Mouse (Mus musculus) thymus, postnatal 4 days (tissue): ENCODE results near the gene Grtp1.
A peak's percentile ranks its signal among the peaks of the same experiment; 100 is the strongest.

Source experiments
- DNase-seq: peaks from one replicate; pipeline ENCODE4 v3.0.0; 2021

Grtp1 gene

GRCm38 (mm10) chr8:13200301-13201012, at the start of gene Grtp1:
Gene Grtp1 (minus strand): TSS chr8:13200620.
- DNase-seq: peak; percentile 75

DNA sequence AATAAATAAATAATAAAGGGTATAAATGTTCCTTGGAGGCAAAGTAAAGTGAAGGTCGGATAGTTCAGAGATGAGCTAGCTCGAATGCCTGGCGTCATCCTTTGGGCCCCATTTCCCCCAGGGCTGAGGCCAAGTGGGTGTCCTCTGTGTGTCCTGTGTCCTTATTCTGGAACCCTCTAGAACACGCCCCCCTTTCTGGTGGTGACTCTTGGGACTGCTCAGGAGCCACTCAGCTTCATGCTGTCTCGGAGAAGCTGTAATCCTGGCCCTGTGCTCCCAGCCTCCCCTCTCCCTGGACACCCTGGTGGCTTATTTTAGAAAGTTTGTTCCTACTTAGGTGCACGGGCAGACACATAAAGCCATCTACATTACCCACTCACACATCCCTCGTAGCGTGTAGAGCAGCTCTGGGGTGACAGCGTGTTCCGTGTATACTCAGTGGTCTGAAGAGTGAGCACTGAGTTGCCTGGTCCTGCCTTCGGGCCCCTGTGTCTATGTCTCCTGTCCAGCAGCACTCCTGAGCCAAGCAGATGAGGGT, 44.0 kb upstream of the Grtp1 start:
- no peak for DNase-seq

- DNase-seq: no peak
These were observed 42.8 kb upstream of the Grtp1 start for GRCm38 (mm10) chr8:13242985-13243870.

DNA sequence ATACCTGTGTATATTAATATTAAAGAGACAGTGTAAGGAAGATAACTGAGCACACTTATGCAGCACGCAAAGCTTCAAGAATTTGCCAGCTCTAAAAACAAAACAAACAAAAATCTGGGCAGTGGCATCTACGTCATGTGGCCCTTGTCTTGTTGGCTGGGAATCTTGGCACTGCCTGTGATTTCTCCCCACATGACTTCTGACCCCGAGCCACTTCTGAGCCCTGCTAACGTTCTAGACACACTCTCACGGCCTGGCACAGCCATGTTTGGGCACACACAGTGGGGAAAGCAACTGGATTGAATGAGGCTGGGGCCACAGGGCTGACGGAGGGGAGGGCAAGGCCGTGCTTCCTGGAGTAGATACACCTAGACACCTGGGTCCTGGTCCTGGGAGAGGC, 40.3 kb upstream of the Grtp1 start:
- no peak for DNase-seq

GRCm38 (mm10) chr8:13240055-13240454, 39.6 kb upstream of the Grtp1 start:
- no peak for DNase-seq

DNA sequence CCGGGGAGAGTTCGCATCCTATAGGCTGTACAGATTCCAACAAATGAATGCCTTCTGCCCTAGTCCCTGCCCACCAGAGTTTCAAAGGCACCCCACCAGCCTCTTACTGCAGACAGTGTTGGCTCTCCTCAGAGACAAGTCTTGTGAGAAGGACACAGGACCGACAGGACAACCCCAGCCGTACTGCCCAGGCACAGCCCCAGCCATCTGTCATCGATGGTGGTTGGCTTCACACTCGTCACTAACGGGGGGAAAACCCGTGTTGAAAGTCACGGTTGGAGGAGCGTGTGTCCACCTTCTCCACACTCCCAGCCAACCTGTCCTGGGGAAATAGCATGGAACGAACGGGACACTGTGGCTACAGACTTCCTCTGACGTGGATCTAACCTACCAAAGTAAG, 34.4 kb upstream of the Grtp1 start:
- no peak for DNase-seq

- DNase-seq: no peak
These were observed 30.1 kb upstream of the Grtp1 start for GRCm38 (mm10) chr8:13230471-13230870.

DNA sequence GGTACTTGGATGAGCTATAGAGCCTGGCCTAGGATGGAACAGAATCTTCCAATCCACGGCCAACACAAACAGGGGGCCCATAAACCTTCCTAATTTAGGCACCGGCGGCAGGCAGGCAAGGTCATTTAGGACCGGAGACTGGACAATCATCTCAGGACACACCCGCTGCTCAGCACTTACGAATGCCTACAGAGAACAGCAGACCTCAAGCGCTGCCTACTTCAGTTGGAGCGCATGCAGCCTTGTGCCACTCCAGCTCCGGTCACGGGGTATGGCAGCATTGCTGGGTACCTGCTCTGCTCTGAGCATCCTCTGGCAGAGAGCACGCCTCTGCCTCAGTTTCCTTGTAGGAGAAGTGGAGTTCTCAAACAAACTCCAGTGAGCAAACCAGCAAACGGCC, 29.4 kb upstream of the Grtp1 start:
- no peak for DNase-seq

DNA sequence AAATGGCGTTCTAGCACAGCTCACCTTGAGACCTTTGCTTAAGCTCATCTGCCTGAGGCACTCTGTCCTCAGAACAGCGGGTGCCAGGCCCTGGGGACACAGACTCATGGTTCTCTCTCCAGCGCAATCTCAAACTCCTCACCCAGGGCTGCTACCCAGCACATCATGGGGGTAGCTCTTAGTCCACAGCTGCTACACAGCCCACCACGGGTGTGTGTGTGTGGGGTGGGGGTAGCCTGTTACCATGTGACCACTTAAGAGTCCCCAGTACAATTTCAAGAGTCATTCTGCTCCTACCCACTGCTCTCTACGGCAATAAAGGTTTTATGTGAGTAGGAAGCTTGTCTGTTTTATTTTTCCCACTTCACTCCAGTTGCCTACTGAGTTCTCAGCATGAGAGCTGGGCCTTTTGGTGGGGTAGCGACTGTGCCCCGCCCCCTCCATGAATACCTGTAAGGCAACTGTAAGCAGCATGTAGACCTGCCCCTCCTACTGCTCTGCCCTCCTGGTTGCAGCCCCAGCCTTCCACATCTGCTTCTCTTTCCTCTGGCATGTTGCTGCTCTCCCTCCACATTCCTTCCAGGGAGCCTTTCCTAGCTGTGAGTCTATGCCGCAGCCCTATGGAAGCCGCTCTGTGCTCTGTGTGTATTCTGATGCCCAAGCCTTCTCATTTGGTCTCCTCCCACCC, 28.6 kb upstream of the Grtp1 start:
- no peak for DNase-seq

DNA sequence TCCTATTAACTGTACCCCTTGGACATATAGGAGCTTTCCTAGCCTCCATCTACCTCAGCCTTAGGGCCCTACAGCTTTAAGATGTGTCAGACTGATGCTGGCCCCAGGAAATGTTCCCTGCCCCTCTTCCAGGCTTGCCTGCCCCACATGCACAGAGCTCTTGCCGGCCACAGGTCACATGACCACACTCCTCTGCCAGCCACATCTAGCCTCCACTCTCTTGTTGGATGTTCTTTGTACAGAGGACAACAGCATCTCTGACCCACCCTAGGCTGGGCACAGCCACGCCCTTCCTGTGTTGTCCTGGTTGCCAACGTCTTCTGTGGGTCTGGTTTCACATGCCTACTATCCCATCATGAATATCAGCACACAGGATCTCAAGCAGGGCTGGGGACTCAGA, 26.8 kb upstream of the Grtp1 start:
- no peak for DNase-seq

DNA sequence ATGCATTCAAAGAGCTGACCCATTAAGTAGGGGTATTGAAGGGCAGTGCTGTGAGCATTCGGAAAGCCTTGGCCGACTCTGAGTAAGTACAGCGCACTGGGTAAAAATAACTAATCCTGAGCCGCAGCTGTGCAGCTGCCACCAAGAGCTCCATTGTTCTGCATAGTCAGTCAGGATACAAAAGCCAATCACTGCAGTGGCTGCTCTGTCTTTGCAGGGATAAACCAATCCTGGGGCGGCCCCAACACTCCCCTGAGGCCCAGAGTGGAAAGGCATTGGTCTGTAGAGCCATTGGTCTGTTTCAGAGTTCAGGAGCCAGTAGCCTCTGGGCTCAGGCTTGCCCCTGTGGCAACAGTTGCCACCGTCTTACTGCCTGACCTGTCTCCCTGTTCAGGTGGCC, 25.9 kb upstream of the Grtp1 start:
- no peak for DNase-seq

GRCm38 (mm10) chr8:13224426-13224825, 24.0 kb upstream of the Grtp1 start:
- DNase-seq: no peak

- no peak for DNase-seq
These were observed 18.0 kb upstream of the Grtp1 start for GRCm38 (mm10) chr8:13218441-13218840.

- no peak for DNase-seq
These were observed 17.6 kb upstream of the Grtp1 start for GRCm38 (mm10) chr8:13217986-13218385.

GRCm38 (mm10) chr8:13217093-13217492, 16.7 kb upstream of the Grtp1 start:
- DNase-seq: no peak

- no peak for DNase-seq
These were observed 16.0 kb upstream of the Grtp1 start for GRCm38 (mm10) chr8:13216386-13216785.

GRCm38 (mm10) chr8:13213479-13214268, 13.3 kb upstream of the Grtp1 start:
- DNase-seq: peak; percentile 96

DNA sequence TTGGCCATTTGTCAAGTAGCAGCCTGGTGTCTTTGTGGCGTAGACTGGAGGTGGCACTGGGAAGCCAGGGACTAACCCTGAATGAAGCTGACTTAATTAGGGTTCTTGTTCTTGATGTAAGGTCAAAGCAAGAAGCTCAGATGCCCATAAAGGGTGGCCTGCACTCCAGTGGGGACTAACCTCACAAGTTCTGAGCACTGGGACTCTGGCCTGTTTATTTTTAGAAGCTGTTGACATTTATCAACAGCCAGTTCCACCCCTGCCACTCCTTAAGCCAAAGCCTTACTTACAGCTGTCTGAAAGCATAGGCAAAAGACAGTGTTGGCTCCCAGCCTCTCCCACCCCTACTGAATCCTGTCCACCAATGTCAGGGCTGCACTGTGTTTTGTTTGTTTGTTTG, 9.3 kb upstream of the Grtp1 start:
- no peak for DNase-seq

DNA sequence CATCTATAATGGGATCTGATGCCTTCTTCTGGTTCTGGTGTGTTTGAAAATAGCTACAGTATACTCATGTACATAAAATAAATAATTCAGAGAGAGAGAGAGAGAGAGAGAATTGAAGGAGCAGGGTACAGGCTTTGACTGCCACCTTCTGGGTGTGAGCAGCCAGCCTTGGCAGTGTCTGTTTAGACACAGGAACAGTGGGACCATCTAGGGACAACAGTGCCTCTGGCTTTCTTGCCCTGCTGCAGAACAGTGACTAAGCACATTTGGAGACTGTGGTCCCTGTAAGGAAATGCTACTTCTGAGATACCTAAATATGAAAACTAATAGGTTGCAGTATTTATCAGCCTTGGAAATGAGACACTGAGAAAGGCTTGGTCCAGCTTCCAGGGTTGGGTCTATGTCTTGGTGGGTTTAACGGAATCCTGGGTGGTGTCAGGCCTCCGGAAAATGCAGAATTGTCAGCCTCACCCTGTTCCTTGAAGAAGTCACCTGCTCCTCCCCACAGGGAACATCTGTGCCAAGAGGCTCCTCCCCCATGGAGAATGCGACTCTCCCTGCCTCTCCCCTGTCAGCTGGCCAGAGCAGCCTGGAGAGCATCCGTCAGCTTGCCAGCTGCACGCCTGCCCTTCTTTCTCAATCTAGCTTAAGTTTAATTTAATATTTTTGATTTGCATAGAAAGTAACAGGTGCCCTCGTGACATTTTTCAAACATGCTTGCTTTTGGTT, 8.4 kb upstream of the Grtp1 start:
- no peak for DNase-seq

DNA sequence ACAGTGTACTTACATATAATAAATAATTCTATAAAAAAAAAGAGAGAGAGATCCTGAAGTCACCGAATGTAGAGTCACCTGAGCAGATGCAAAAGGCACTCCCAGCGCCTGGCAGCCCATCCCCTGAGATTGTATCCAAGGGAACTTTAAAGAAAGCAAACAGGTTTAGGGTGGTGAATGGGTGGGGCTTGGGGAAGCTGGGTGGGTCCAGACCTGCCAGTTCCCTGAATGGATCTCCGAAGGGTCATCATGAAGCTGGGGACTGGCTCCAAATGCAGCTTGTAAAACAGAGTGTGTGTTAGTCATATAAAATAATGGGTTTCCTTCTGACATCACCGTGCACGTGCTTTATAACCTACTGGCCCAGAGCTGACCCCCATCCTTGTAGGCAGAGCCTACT, 5.9 kb upstream of the Grtp1 start:
- DNase-seq: no peak

DNA sequence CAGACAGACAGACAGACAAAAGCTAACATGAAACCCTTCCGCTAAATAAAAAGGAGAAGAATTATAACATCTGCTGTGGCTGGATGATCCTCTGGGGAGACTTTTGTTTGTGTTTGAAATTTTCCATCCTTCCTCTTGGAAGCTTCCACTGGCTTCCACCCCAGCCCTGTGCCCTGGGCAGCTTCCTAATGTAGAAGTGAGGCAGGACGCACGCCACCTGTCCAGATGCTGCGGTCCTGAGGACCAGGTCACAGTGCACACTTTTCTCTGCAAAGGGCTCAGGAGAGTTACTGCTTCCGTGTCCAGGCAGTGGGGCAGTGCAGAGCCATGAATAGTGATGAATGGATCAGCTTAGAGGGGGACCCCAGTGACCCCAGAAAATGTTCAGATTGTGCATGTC, 4.9 kb upstream of the Grtp1 start:
- DNase-seq: no peak
